28 mouse cellular contexts compared by ENCODE assay signal in the genomic region with DNA sequence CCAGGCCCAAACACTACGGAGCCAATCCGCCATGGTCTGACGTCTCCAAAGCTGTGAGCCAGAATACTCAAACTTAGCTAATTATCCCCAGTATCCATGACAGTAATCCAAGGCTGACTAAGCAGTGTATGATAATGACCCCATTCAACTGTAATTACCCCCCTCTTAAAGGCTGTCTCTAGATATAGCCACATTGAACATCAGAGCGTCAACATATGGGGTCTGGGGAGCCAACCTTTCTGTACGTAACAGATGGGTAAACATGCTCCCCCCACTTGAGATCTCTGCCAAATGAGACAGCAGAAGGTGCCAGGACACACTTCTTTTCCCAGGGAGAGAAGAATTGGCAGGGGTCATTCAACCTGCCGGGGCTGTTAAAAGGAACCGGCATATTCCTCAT.
DNase-seq lines count a peak whose midpoint lies in the region; ATAC-seq and TF ChIP-seq lines count a peak whose summit lies in the region.
"Had no signal": no experiment of that assay in that cellular context is flagged by ENCODE, and none has a peak within 500 bp of the region (broad histone marks: within the 10 kb centered on the region; RNA-seq: fewer than 3 reads in every experiment).

No protein-coding gene starts in this region.

- H3K36me3 ChIP-seq in hindbrain, postnatal 0 days (ENCODE audit: insufficient read depth, low read length), result no peaks in the 10 kb centered on the region
- no peaks in the 10 kb centered on the region for H3K36me3 ChIP-seq in hindbrain, embryonic 11.5 days (ENCODE audit: control insufficient read depth, insufficient read depth, low read length)
- H3K36me3 ChIP-seq in forebrain, embryonic 16.5 days (ENCODE audit: control insufficient read depth, insufficient read depth), result no peaks in the 10 kb centered on the region
- H3K36me3 ChIP-seq: embryonic facial prominence, embryonic 10.5 days; heart, embryonic 15.5 days; limb, embryonic 13.5 days; liver, embryonic 12.5 days; midbrain, embryonic 10.5 days; neural tube, embryonic 15.5 days had no signal

- no peak for ATAC-seq in cerebellum, adult (ENCODE audit: insufficient number of reproducible peaks, low FRiP score, low TSS enrichment)
- ATAC-seq in hindbrain, postnatal 0 days, result peak; percentile 50; the same call in 1 of the 2 replicates
- no peak for ATAC-seq in hindbrain, embryonic 11.5 days (ENCODE audit: low FRiP score)
- peak; percentile 93 for ATAC-seq in forebrain, embryonic 16.5 days
- no peak for ATAC-seq in erythroid progenitor cell, adult 5-6 weeks (replicated peaks; ENCODE audit: low FRiP score, poor library complexity, severe bottlenecking)
- ATAC-seq: CD4-positive, CD25-positive, alpha-beta regulatory T cell, adult 4 months; liver, embryonic 12.5 days had no signal

- no peak for TF ChIP-seq CTCF in hindbrain, postnatal 0 days (IDR thresholded peaks at IDR 0.05; ENCODE audit: low read depth)

- H3K9me3 ChIP-seq in hindbrain, postnatal 0 days (ENCODE audit: low read length), result no peaks in the 10 kb centered on the region
- no peaks in the 10 kb centered on the region for H3K9me3 ChIP-seq in hindbrain, embryonic 11.5 days (ENCODE audit: control insufficient read depth, low read length)
- no peaks in the 10 kb centered on the region for H3K9me3 ChIP-seq in forebrain, embryonic 16.5 days (ENCODE audit: control insufficient read depth, low read length)
- H3K9me3 ChIP-seq: embryonic facial prominence, embryonic 10.5 days; heart, embryonic 15.5 days; liver, embryonic 12.5 days; neural tube, embryonic 15.5 days had no signal

- peak; percentile 32 for DNase-seq in cerebellum, adult 8-10 months
- DNase-seq in hindbrain, postnatal 0 days (ENCODE audit: low spot score), result peak; percentile 55
- no peak for DNase-seq in hindbrain, embryonic 11.5 days (ENCODE audit: low spot score)
- peak; percentile 87 to 89 for DNase-seq in cerebellum, postnatal 10 days
- no peak for DNase-seq in layer of hippocampus, adult 11-12 months (ENCODE audit: low spot score)
- DNase-seq: adrenal gland, postnatal 14 days; gastrocnemius, postnatal 36 days; heart, adult 2 months; heart, postnatal 36 days; kidney, adult 2 months; kidney, postnatal 10 days; layer of hippocampus, postnatal 36 days; lung, adult 18-20 months; lung, postnatal 10 days; right cerebral cortex, adult 18-20 months; right cerebral cortex, postnatal 4 days; thymus, postnatal 14 days had no signal

- no peaks in the 10 kb centered on the region for H3K27me3 ChIP-seq in hindbrain, postnatal 0 days (ENCODE audit: insufficient read depth, low read length)
- no peaks in the 10 kb centered on the region for H3K27me3 ChIP-seq in hindbrain, embryonic 11.5 days (ENCODE audit: control insufficient read depth, insufficient read depth, low read length)
- H3K27me3 ChIP-seq in forebrain, embryonic 16.5 days (replicated peaks; ENCODE audit: control insufficient read depth, insufficient read depth, low read length), result no peaks in the 10 kb centered on the region
- H3K27me3 ChIP-seq: heart, embryonic 15.5 days; limb, embryonic 13.5 days; liver, embryonic 12.5 days; neural tube, embryonic 15.5 days had no signal

- H3K4me3 ChIP-seq in hindbrain, postnatal 0 days (ENCODE audit: low read length), result no peak overlapping the region
- H3K4me3 ChIP-seq in hindbrain, embryonic 11.5 days (ENCODE audit: low read depth, low read length), result no peak overlapping the region
- no peak overlapping the region for H3K4me3 ChIP-seq in forebrain, embryonic 16.5 days (replicated peaks; ENCODE audit: low read length)
- H3K4me3 ChIP-seq: embryonic facial prominence, embryonic 10.5 days; heart, adult 2 months; heart, embryonic 15.5 days; layer of hippocampus, adult 2 months; limb, embryonic 13.5 days; liver, embryonic 12.5 days; midbrain, embryonic 10.5 days; neural tube, embryonic 15.5 days had no signal

- H3K4me1 ChIP-seq in hindbrain, postnatal 0 days (ENCODE audit: insufficient read depth, low read length), result peaks cover 4% of the 10 kb centered on the region; the same call in 1 of the 2 replicates
- no peaks in the 10 kb centered on the region for H3K4me1 ChIP-seq in hindbrain, embryonic 11.5 days (replicated peaks; ENCODE audit: control insufficient read depth, insufficient read depth, low read length)
- H3K4me1 ChIP-seq in forebrain, embryonic 16.5 days (replicated peaks; ENCODE audit: control insufficient read depth, insufficient read depth, low read length), result peaks cover 7% of the 10 kb centered on the region
- H3K4me1 ChIP-seq: heart, embryonic 15.5 days; liver, embryonic 12.5 days had no signal

- H3K27ac ChIP-seq in hindbrain, postnatal 0 days, result no peak overlapping the region
- H3K27ac ChIP-seq in hindbrain, embryonic 11.5 days (ENCODE audit: low read depth, low read length), result no peak overlapping the region
- H3K27ac ChIP-seq in forebrain, embryonic 16.5 days (ENCODE audit: low read length), result peak overlapping the region; percentile 60
- H3K27ac ChIP-seq: embryonic facial prominence, embryonic 10.5 days; heart, adult 2 months; heart, embryonic 15.5 days; layer of hippocampus, adult 2 months; limb, embryonic 13.5 days; liver, embryonic 12.5 days; midbrain, embryonic 10.5 days; neural tube, embryonic 15.5 days had no signal

- H3K4me2 ChIP-seq in hindbrain, postnatal 0 days (ENCODE audit: low read depth, low read length), result no peak overlapping the region
- no peak overlapping the region for H3K4me2 ChIP-seq in hindbrain, embryonic 11.5 days (replicated peaks; ENCODE audit: low read depth, low read length)
- H3K4me2 ChIP-seq in forebrain, embryonic 16.5 days (ENCODE audit: low read length), result no peak overlapping the region
- H3K4me2 ChIP-seq: heart, embryonic 15.5 days; limb, embryonic 13.5 days; liver, embryonic 12.5 days; neural tube, embryonic 15.5 days had no signal

- no peak overlapping the region for H3K9ac ChIP-seq in hindbrain, postnatal 0 days (replicated peaks; ENCODE audit: low read length)
- no peak overlapping the region for H3K9ac ChIP-seq in hindbrain, embryonic 11.5 days (ENCODE audit: low read depth, low read length)
- no peak overlapping the region for H3K9ac ChIP-seq in forebrain, embryonic 16.5 days (replicated peaks; ENCODE audit: low read depth, low read length)
- H3K9ac ChIP-seq: heart, embryonic 15.5 days; limb, embryonic 13.5 days; liver, embryonic 12.5 days; neural tube, embryonic 15.5 days had no signal

- WGBS in hindbrain, postnatal 0 days, result 59% methylated on average over 7 of the region's 7 CpGs
- WGBS in hindbrain, embryonic 11.5 days, result 92% methylated on average over 7 of the region's 7 CpGs
- WGBS in forebrain, embryonic 16.5 days, result 31% methylated on average over 7 of the region's 7 CpGs

Comparison
In these comparisons a context has a peak if more than half of its experiments do, and no peak if none do; other contexts are left out.
1. DNase-seq: peak in cerebellum, adult 8-10 months (single experiment), hindbrain, postnatal 0 days (single experiment) and cerebellum, postnatal 10 days (2 of 2); none in hindbrain, embryonic 11.5 days (single experiment) and layer of hippocampus, adult 11-12 months (single experiment).
2. ATAC-seq: peak in hindbrain, postnatal 0 days (single experiment) and forebrain, embryonic 16.5 days (single experiment); none in cerebellum, adult (single experiment), hindbrain, embryonic 11.5 days (single experiment) and erythroid progenitor cell, adult 5-6 weeks (single experiment).